Mouse (Mus musculus) B cell, adult 62 days (primary cell): ENCODE results near the gene Zfp977. TPM values are rescaled to one million over a fixed set of nuclear protein-coding genes. Genes with fewer than 3 reads are reported as not detected.

ENCODE experiments used
- total RNA-seq: library from RNA; stranded (reverse); gene quantifications from 4 replicates; pipeline ENCODE4 v1.2.4, GENCODE M21; 2023

The Zfp977 gene
- total RNA-seq = not detected in 4 replicates

DNA sequence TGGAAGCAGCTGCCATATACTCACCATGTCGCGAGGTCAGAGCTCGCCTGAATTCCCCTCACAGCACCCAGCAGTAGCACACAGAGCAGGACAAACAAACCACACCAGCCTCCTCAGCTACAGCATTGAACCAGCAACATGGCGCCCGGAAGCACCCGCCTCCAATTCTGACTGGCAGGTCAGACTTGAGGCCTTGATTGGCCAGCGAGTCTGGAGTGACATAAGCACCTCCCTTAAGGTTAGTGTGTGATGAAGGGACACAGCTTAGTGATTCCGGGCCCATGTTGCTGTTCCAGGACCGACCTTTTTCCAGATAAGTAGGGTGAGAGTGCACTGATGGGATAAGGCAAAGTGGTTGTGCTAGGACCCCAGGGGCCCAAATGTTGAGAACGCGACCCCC lies at the start of gene Zfp977:
Gene Zfp977, minus strand, starts transcription at position 135 of the 400 bp plus-strand sequence.

DNA sequence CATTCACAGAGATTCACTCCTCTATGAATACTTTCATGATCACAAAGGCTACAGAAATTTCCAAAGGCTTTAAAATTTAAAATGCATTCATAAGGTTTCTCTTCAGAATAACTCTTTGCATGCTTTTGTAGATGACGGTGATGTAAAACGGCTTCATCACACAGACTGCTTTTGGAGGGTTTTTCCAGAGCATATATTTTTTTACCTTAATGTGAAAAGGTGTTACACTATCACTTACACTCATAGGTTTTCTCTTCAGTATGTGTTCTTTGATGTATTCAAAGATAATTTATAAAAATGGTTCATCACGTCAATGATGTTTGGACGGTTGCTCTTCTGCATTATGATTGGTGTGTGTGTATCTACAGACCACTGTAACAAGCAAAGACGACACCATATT lies 13.9 kb downstream of the Zfp977 start, which contains the start of gene Gm21028:
Gene Gm21028, minus strand, starts transcription at position 101 of the 400 bp plus-strand sequence.

Other genes with a start within 250 kb of the Zfp977 start
- not detected in 4 replicates for gene 4933421I07Rik, start 144.4 kb downstream of the Zfp977 start, total RNA-seq
- gene Zfp141, start 86.8 kb downstream of the Zfp977 start, total RNA-seq = 24.9 to 33.1 TPM (median 29.4 TPM) in 4 replicates
- gene Gm21028, start 14.0 kb downstream of the Zfp977 start, total RNA-seq = not detected in 4 replicates
- 1.5 to 2.5 TPM (median 1.6 TPM) in 4 replicates for gene Zfp976, start 50.0 kb upstream of the Zfp977 start, total RNA-seq
- gene Zfp975, start 100.2 kb upstream of the Zfp977 start, total RNA-seq = 3.4 to 4.3 TPM (median 3.6 TPM) in 4 replicates
- gene Gm17067, start 134.5 kb upstream of the Zfp977 start, total RNA-seq = not detected in 4 replicates
- gene Vmn2r62, start 201.0 kb upstream of the Zfp977 start, total RNA-seq = not detected in 4 replicates